Mouse (Mus musculus) right cerebral cortex, adult 2 months (tissue): Measurements from ENCODE around the gene Neil3.
A peak's percentile ranks its signal among the peaks of the same experiment; 100 is the strongest.

ENCODE experiments used
- DNase-seq, 2 experiments: peaks; one replicate each; pipeline ENCODE4 v3.0.0; 2021 to 2022; ENCODE audit warnings: low spot score in 2 of 2

Gene Neil3

GRCm38 (mm10) chr8:53638495-53639171 lies at the start of gene Neil3:
Gene Neil3 (minus strand): TSS chr8:53639065.
- peak; percentile 5 to 6 for DNase-seq

- peak; percentile 58 to 76 for DNase-seq
Measured at GRCm38 (mm10) chr8:53680846-53681245, 42.0 kb upstream of the Neil3 start.

DNA sequence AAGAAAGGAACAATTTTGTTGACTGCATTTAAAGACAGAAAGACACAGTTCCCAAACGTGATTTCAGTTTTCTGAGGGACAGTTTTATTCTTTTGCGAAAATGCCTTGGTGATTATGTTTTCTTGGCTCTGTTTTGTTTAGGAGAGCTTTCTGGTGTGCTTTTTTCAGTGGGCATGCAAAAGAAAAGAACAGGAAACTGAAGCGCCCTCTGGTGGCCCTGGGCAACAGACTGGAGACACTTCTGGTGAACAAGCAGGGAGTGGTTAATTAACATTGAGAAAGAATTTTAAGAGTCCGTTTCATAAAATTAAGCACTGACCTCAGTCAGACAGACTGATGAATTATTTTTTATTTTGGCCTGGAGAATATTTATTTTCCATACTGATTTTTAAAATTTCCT lies 25.1 kb upstream of the Neil3 start:
- DNase-seq: peak; percentile 65 to 71

DNA sequence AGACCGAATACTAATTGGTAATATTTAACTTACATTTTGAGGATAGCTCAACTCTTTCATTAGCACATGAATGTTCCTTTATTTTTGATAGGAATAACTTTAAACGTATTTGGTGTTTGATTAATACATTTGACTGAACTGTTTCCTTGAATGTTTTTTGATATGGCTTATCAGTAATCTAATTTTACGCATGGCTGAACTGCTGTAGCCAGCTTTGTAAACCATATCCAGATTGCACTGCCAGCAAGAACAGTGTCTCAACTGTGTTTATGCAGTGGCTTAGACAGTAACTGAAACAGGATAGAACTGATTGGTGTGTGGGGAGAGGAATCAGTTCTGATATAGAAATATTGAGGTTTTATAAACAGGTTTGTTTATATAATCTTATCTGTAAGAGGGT lies 22.6 kb upstream of the Neil3 start:
- DNase-seq: no peak

DNA sequence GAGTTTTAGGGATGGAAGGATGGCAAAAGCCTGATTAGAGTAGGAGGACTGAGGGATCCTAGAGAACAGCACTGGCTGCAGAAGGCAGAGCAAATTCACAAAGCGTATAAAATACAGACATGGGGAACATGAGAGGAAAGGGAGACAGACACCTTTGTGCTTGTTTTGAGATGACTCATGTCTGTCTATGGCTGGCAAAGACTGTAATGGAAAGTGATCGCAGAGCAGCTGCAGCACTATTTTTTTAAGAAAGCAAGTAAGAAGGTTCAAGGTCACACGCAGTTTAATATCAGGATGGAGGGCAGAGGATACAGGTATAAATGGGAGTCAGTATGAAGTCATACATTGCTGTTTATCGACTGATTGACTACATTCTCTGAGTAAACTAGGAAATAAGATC lies 8.2 kb downstream of the Neil3 start:
- DNase-seq: no peak

DNA sequence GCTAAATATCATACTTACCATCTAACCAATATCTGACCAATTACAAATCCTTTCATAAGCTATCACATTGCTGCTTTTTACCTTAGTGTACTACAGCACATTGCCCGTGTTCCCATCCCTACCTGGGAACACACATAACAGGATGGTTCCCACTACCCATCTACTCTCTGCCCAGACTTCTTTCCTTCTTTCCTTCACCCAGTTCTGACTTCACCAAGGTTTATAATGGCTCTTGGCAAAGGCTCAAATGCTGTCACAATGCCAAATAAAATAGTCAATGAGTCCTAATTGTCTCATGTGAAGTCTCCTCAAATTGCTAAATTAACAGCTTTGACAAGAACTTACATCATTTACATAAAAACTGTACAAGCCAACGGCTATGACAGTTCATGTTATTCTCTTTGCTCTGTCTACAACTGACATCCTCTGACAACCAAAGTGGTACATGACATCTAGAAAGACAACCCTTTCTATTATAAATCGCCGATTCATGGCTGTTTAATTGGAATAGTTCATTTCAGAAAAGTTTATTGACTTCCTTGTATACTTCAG lies 9.9 kb downstream of the Neil3 start:
- DNase-seq: no peak

DNA sequence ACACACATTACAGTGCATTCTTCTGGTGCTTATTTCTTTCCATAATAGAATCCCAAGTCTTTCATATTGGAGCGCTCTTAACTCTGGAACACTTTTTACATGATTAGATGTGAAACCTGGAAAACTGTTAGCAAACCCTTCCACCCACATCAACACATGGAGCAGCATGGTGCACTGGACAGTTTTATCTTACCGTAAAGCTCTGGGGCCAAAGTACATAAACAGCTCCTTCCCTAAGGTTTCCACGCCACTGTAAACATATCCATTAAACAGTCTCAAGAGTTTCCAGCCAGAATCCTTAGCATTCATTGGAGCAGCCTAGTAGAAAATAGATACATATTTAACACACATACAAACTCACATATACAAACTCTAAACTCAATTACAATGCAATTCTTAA lies 15.4 kb downstream of the Neil3 start:
- no peak for DNase-seq

GRCm38 (mm10) chr8:53619196-53619595 lies 19.7 kb downstream of the Neil3 start:
- no peak for DNase-seq

DNA sequence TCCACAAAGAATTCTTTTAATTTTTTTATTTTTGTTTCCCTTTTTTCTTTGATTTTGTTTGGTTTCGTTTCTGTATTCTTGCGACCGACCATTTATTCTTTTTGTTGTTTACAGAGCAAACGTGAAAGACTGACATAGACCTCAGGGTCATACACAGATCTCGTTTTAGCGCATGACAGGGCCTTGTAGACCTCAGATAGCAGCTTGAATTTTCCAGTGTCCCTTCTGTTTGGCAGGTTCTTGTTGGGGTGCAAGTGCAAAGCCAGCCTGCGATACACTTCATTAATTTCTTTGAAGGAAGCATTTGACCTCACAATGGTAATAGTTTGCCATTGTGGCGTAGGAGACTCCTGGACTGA lies 24.6 kb downstream of the Neil3 start:
- DNase-seq: no peak

DNA sequence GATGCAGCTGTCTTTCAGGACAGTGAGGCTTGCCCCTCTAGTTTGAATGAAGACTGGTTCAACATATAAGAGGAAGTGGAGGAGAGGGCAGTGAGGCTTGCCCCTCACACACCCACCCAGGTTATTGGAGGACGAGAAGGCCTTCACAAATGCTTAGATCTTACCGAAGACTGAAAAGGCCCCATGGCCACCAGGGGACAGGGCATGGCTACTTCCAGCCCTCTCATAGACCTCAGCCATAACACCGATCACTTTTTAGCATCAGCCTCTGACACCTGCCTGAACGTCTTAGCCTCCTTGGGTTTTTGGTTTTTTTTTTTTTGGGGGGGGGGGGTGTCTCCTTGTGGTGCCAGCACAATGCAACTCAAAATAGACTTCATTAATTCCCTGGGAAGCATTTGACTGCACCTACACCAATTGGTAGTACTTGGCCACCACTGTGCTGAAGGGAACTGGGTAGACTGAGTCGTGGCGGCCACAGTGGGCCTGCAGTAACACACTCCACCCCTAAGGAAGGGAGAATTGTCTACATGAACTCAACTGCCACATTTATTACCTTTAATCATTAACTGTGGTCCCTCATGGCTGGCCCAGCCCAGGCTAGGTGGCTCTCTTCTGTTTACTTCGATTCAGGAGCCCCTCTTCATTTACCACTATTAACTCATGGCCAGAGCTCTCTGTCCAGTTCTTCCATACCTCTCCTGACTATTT lies 25.1 kb downstream of the Neil3 start:
- DNase-seq: no peak

GRCm38 (mm10) chr8:53612297-53612696 lies 26.6 kb downstream of the Neil3 start:
- no peak for DNase-seq

GRCm38 (mm10) chr8:53607040-53607439 lies 31.8 kb downstream of the Neil3 start:
- no peak for DNase-seq

GRCm38 (mm10) chr8:53604906-53605305 lies 34.0 kb downstream of the Neil3 start:
- no peak for DNase-seq

GRCm38 (mm10) chr8:53603672-53604071 lies 35.2 kb downstream of the Neil3 start:
- no peak for DNase-seq

DNA sequence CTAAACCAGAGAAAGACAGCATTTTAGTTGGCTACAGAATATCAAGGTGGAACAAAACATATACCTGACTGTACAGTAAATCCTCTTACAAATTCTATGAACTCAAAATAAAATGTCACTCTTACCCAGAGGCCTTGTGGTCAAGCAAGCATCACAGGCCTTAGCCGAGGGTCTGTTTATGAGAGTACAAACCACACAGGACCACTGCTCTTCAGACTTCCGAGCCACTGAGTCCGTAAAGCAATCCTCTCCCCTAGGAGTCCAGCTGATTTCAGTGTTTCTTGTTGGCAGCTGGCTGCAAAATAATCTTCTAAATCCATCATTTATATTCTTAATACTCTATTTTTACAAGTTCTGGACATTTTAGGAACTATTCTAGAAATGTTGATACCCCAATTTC lies 38.0 kb downstream of the Neil3 start:
- no peak for DNase-seq

DNA sequence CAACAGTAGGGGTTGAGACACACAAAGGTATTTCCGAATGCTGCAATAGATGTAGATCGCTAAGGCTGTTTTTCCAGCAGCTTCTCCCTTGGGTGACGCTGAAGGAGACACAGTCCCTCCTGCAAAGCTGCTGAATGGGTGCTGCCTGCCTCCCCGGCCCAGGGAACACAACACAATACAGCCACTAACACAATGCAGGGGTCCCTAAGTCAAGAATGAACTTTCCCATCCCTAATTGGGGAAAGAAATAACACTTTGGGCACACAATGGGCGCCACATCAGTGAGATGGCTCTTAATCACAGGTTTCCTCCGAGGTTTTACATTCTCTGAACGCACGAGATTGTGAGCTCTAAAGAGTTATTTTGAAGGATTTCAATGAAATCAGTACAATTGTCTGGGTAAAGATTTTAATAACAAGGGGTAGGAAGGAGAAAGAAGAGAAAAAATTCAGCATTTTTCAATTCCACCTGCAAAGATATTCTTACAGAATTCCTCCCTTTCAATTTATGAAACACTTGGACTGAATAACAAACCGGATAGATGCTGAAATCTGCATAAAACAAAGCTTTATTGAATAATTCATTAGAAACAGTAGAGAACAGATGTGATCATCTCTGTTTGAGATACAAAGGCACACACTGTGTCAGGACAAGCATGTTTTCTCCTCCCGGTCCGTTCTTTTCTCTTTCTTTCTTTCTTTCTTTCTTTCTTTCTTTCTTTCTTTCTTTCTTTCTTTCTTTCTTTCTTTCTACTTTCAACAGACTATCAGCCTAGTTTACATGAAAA lies 38.6 kb downstream of the Neil3 start:
- no peak for DNase-seq

DNA sequence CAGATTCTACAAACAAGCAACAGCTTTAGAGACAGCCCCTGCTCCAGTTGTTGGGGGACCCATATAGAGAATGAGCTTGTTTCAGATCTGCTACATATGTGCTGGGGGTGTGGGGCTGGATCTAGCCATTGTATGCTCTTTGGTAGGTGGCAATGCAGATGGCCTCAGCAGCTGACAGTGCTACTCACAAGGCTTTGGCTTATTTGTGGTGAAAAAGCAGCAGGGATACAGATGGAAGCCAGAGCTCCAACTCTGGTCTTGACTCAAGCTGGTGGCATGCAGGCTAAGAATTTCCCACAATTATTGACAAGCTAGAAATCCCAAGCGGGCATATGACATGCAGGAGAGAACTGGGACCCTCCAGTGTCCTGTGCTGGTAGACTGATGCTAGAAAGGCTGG lies 40.8 kb downstream of the Neil3 start:
- DNase-seq: no peak

DNA sequence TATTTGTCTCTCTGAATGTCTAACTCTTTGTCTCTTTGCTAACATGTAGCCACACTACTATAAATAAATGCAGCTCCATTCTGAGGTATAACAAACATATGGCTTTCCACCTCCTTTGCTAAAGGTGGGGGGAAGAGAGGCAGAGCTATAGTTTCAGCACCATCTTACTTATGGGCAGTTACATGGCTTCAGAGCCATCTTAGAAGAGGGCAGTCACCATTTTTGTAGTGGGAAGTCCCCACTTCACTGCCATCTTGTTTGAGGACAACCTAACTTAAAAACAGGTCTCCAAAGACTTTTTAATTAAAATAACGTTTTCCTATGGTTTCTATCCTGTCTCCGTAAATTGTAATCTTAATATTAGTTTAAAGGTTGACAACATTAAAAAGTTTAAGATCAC lies 47.1 kb downstream of the Neil3 start:
- DNase-seq: no peak

DNA sequence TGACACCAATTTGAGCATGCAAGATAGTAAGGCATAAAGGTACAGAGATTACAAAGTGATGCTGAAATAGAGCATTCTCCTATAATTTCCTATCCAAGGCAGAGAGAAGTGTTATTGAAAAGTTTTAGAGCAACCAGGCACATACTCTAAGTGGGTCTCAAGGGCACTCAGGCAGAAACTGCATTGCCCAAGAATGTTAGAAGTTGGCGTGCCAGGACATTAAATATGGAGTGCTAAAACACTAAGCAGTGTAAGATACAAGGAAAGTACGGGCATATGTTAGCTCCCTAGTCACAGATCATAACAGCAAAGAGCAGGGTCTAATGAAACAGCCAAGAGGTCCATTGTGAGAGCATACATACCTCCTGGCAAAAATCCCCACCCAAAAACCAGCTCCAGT lies 65.3 kb downstream of the Neil3 start:
- DNase-seq: no peak

- no peak for DNase-seq
Measured at GRCm38 (mm10) chr8:53566223-53566622, 72.6 kb downstream of the Neil3 start.

GRCm38 (mm10) chr8:53562441-53563040 lies 76.3 kb downstream of the Neil3 start:
- no peak for DNase-seq

DNA sequence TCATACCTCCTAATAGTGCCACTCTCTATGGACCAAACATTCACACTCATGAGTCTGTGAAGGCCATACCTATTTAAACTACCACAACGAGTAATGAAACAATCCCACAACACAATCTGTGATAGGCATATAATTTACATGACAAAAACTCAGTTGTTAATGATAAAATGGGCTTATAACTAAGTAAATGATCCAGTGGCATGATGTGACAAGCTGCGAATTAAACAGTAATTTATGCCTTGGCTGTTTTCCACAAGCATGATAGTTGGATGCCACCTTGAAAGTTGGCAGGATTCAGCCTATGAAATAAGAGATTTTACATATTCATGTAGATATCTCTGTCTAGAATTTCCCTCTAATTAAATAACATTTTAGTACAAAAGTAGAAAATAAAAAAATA lies 99.3 kb downstream of the Neil3 start:
- DNase-seq: no peak
